Mouse (Mus musculus) liver, embryonic 14.5 days (tissue): ENCODE measurements around the gene Phyhipl. TPM values are rescaled to one million over a fixed set of nuclear protein-coding genes. Genes with fewer than 3 reads are reported as not detected.

Experiments used
- ATAC-seq: fragments of 200-750 bp; cut with Nextera tagmentation; 2 replicates; pipeline ENCODE4 v1.8.0; 2017; ENCODE audit warnings: moderate number of reproducible peaks, mild to moderate bottlenecking, moderate library complexity; ENCODE audit not compliant: insufficient read depth
- DNase-seq, 3 experiments: peaks; one replicate each; pipeline ENCODE4 v3.0.0-alpha.2; 2012 to 2013; ENCODE audit warnings: low read depth in 3 of 3, low spot score in 3 of 3
- H3K27ac ChIP-seq: fragments of 300-500 bp; sonication (generic); 2 replicates; pipeline ENCODE4 v1.5.1; 2014; ENCODE audit warnings: moderate library complexity, mild to moderate bottlenecking, control low read depth, inconsistent platforms
- H3K27me3 ChIP-seq: fragments of 300-500 bp; sonication (generic); 2 replicates; pipeline ENCODE4 v1.6.1; 2014; ENCODE audit warnings: mild to moderate bottlenecking, low read length, moderate library complexity; ENCODE audit not compliant: control insufficient read depth, insufficient read depth
- H3K36me3 ChIP-seq: fragments of 300-500 bp; sonication (generic); replicated peaks from 2 replicates; pipeline ENCODE4 v1.6.1; 2014; ENCODE audit warnings: low read depth; ENCODE audit not compliant: control insufficient read depth, insufficient read depth
- H3K4me1 ChIP-seq, 2 experiments: fragments of 200-500 bp in 1 of 2; fragments of 300-500 bp in 1 of 2; sonication (generic) in 1 of 2; replicated peaks; 2 replicates each; pipeline ENCODE4 v1.6.1; 2012 to 2014; ENCODE audit warnings: antibody characterized with exemption in 1 of 2, inconsistent platforms in 1 of 2, low read length in 1 of 2; ENCODE audit not compliant: control insufficient read depth in 2 of 2, insufficient read depth in 2 of 2
- H3K4me2 ChIP-seq: fragments of 300-500 bp; sonication (generic); 2 replicates; pipeline ENCODE4 v1.6.1; 2014; ENCODE audit warnings: low read depth, mild to moderate bottlenecking, control low read depth, moderate library complexity
- H3K4me3 ChIP-seq, 2 experiments: fragments of 200-500 bp in 1 of 2; fragments of 300-500 bp in 1 of 2; sonication (generic) in 1 of 2; 2 replicates each; pipeline ENCODE4 v1.5.1; 2012 to 2014; ENCODE audit warnings: low read depth in 2 of 2, low read length in 2 of 2, mild to moderate bottlenecking in 2 of 2, control low read depth in 1 of 2, inconsistent platforms in 1 of 2, moderate library complexity in 1 of 2; ENCODE audit not compliant: insufficient read depth in 1 of 2
- H3K9ac ChIP-seq: fragments of 300-500 bp; sonication (generic); replicated peaks from 2 replicates; pipeline ENCODE4 v1.6.1; 2014; ENCODE audit warnings: mild to moderate bottlenecking, control low read depth, moderate library complexity
- H3K9me3 ChIP-seq: fragments of 300-500 bp; sonication (generic); 2 replicates; pipeline ENCODE4 v1.6.1; 2016; ENCODE audit warnings: low read length, mixed read lengths; ENCODE audit not compliant: control insufficient read depth
- CTCF ChIP-seq: IDR thresholded peaks from 2 replicates; pipeline ENCODE4 v1.5.1; 2016; ENCODE audit warnings: antibody characterized with exemption, low read depth, control low read depth
- EP300 ChIP-seq: IDR thresholded peaks from 2 replicates; pipeline ENCODE4 v1.6.1; 2016; ENCODE audit warnings: antibody characterized with exemption, low read depth
- WGBS: fragments of 180-500 bp; shearing (Covaris S2); extraction: QIAGEN DNeasy Blood & Tissue Kit; methylation state at CpG from one replicate; pipeline ENCODE4 v1.1.7; 2014; ENCODE audit not compliant: insufficient replicate concordance; 5-methylcytosine and 5-hydroxymethylcytosine counted together
- polyA plus RNA-seq, 2 experiments: library from polyadenylated mRNA; depleted of rRNA in 1 of 2; stranded (reverse) in 1 of 2; unstranded in 1 of 2; fragments of >200 nt; fragmentation: Nextera tagmentation in 1 of 2; extraction: Ambion mirVana in 1 of 2; gene quantifications; 2 replicates each; pipeline versions ENCODE4 v1.2.1 to v1.2.3; 2012 to 2014

The Phyhipl gene
- polyA plus RNA-seq, 2 experiments, result 0.01 to 0.08 TPM

GRCm38 (mm10) chr10:70689346-70689745, 33.6 kb upstream of the Phyhipl start:
- H3K4me2 ChIP-seq, result no peak overlapping the region
- TF ChIP-seq EP300 (no peak), CTCF (no peak)
- WGBS, result 62% methylated on average over 6 of the region's 6 CpGs
- H3K27ac ChIP-seq, result no peak overlapping the region
- H3K4me3 ChIP-seq, result no peak overlapping the region
- DNase-seq, result no peak
- no peaks in the 10 kb centered on the region for H3K9me3 ChIP-seq
- H3K4me1 ChIP-seq, result no peaks in the 10 kb centered on the region
- H3K9ac ChIP-seq, result no peak overlapping the region
- H3K27me3 ChIP-seq, result no peaks in the 10 kb centered on the region
- no peak for ATAC-seq
- no peaks in the 10 kb centered on the region for H3K36me3 ChIP-seq

- Histone ChIP-seq H3K9me3 (no peaks in the 10 kb centered on the region), H3K27me3 (no peaks in the 10 kb centered on the region), H3K36me3 (no peaks in the 10 kb centered on the region), H3K27ac (no peak overlapping the region), H3K9ac (no peak overlapping the region), H3K4me3 (no peak overlapping the region), H3K4me1 (no peaks in the 10 kb centered on the region), H3K4me2 (no peak overlapping the region)
- TF ChIP-seq CTCF (no peak), EP300 (no peak)
- ATAC-seq, result no peak
- no peak for DNase-seq
- 52% methylated on average over 8 of the region's 8 CpGs for WGBS
These were observed 33.1 kb upstream of the Phyhipl start for GRCm38 (mm10) chr10:70688881-70689280.

GRCm38 (mm10) chr10:70686941-70687703, 31.4 kb upstream of the Phyhipl start:
- Histone ChIP-seq H3K27me3 (no peaks in the 10 kb centered on the region), H3K4me3 (no peak overlapping the region), H3K4me2 (no peak overlapping the region), H3K9me3 (no peaks in the 10 kb centered on the region), H3K27ac (no peak overlapping the region), H3K9ac (no peak overlapping the region), H3K4me1 (no peaks in the 10 kb centered on the region), H3K36me3 (no peaks in the 10 kb centered on the region)
- DNase-seq (no peak), ATAC-seq (no peak)
- whole genome bisulfite sequencing, result 58% methylated on average over 11 of the region's 11 CpGs
- TF ChIP-seq CTCF (no peak), EP300 (no peak)

GRCm38 (mm10) chr10:70686505-70686904, 30.7 kb upstream of the Phyhipl start:
- Histone ChIP-seq H3K4me3 (no peak overlapping the region), H3K4me1 (no peaks in the 10 kb centered on the region), H3K9ac (no peak overlapping the region), H3K4me2 (no peak overlapping the region), H3K36me3 (no peaks in the 10 kb centered on the region), H3K9me3 (no peaks in the 10 kb centered on the region), H3K27me3 (no peaks in the 10 kb centered on the region), H3K27ac (no peak overlapping the region)
- ATAC-seq (no peak), DNase-seq (no peak)
- TF ChIP-seq CTCF, result no peak
- no peak for TF ChIP-seq EP300
- WGBS, result 23% methylated on average over 3 of the region's 3 CpGs

- ATAC-seq (no peak), DNase-seq (no peak)
- no peak for TF ChIP-seq CTCF
These were observed 27.7 kb upstream of the Phyhipl start for GRCm38 (mm10) chr10:70683508-70683907.

More at GRCm38 (mm10) chr10:70683508-70683907, 27.7 kb upstream of the Phyhipl start:
- Histone ChIP-seq H3K4me1 (no peaks in the 10 kb centered on the region), H3K4me3 (no peak overlapping the region), H3K27ac (no peak overlapping the region), H3K4me2 (no peak overlapping the region), H3K27me3 (no peaks in the 10 kb centered on the region), H3K9me3 (no peaks in the 10 kb centered on the region), H3K9ac (no peak overlapping the region), H3K36me3 (no peaks in the 10 kb centered on the region)
- 47% methylated on average over 4 of the region's 4 CpGs for WGBS
